Mouse (Mus musculus): Measurements from ENCODE around the gene Spag7.

GRCm38 (mm10) chr11:70702781-70703180 is 33.6 kb upstream of the Spag7 start:
- no peak for TF ChIP-seq EP300 (IDR thresholded peaks at IDR 0.05; ENCODE audit: insufficient read depth, low read depth, low read length)
- TF ChIP-seq POLR2A (IDR thresholded peaks at IDR 0.05; ENCODE audit: insufficient read depth, low read length), result no peak
